8 mouse cellular contexts compared by ENCODE assay signal in genomic region chr13:85639376-85640229, GRCm38 (mm10).
DNase-seq lines count a peak whose midpoint lies in the region; ATAC-seq lines count a peak whose summit lies in the region.

No protein-coding gene starts in this region.

- H3K9me3 ChIP-seq in embryonic facial prominence, embryonic 13.5 days: no peaks in the 10 kb centered on the region
- no peaks in the 10 kb centered on the region for H3K9me3 ChIP-seq in midbrain, embryonic 12.5 days

- no peaks in the 10 kb centered on the region for H3K4me1 ChIP-seq in embryonic facial prominence, embryonic 13.5 days
- H3K4me1 ChIP-seq in midbrain, embryonic 12.5 days: no peaks in the 10 kb centered on the region

- WGBS in embryonic facial prominence, embryonic 13.5 days: 20% methylated on average over 8 of the region's 8 CpGs
- 29% methylated on average over 8 of the region's 8 CpGs for WGBS in midbrain, embryonic 12.5 days

- H3K4me2 ChIP-seq in embryonic facial prominence, embryonic 13.5 days: no peak overlapping the region
- no peak overlapping the region for H3K4me2 ChIP-seq in midbrain, embryonic 12.5 days (replicated peaks)

- H3K27me3 ChIP-seq in embryonic facial prominence, embryonic 13.5 days: no peaks in the 10 kb centered on the region
- H3K27me3 ChIP-seq in midbrain, embryonic 12.5 days: no peaks in the 10 kb centered on the region

- 0 out of 2 replicates have a peak overlapping the region, but pooled peaks have one; percentile 23 for H3K27ac ChIP-seq in embryonic facial prominence, embryonic 13.5 days
- H3K27ac ChIP-seq in midbrain, embryonic 12.5 days (replicated peaks): no peak overlapping the region

- H3K36me3 ChIP-seq in embryonic facial prominence, embryonic 13.5 days: no peaks in the 10 kb centered on the region
- no peaks in the 10 kb centered on the region for H3K36me3 ChIP-seq in midbrain, embryonic 12.5 days

- intact Hi-C loops in left cerebral cortex, postnatal 36 days (cut with DNase I): no loop called here

- peak; percentile 5 for DNase-seq in layer of hippocampus, adult 9-11 months
- no peak for DNase-seq in layer of hippocampus, adult 11-12 months (ENCODE audit: low spot score)
- peak; percentile 7 for DNase-seq in MN1 (ENCODE audit: low spot score)
- no peak for DNase-seq in left cerebral cortex, postnatal 36 days (ENCODE audit: low spot score in 2 of 2)
- no peak for DNase-seq in ovary, postnatal 14 days (ENCODE audit: low spot score)
- DNase-seq in thymus, postnatal 4 days: no peak

- ATAC-seq in embryonic facial prominence, embryonic 13.5 days (ENCODE audit: insufficient number of reproducible peaks, insufficient read depth, low FRiP score, low TSS enrichment, low read depth): no peak
- ATAC-seq in midbrain, embryonic 12.5 days (ENCODE audit: low FRiP score, low read depth): peak; percentile 72; the same call in 1 of the 2 replicates

- H3K4me3 ChIP-seq in embryonic facial prominence, embryonic 13.5 days: no peak overlapping the region
- H3K4me3 ChIP-seq in midbrain, embryonic 12.5 days: no peak overlapping the region

- H3K9ac ChIP-seq in embryonic facial prominence, embryonic 13.5 days: no peak overlapping the region
- H3K9ac ChIP-seq in midbrain, embryonic 12.5 days (replicated peaks): no peak overlapping the region

Comparison
In these comparisons a context has a peak if more than half of its experiments do, and no peak if none do; other contexts are left out.
1. DNase-seq: peak in layer of hippocampus, adult 9-11 months (single experiment) and MN1 (single experiment); none in layer of hippocampus, adult 11-12 months (single experiment), left cerebral cortex, postnatal 36 days (0 of 2), ovary, postnatal 14 days (single experiment) and thymus, postnatal 4 days (single experiment).